Mouse (Mus musculus) heart, adult 2 months (tissue): ENCODE measurements at regions not wholly inside any gene's neighbourhood (a gene's known extent, or its start where the extent isn't known, plus 50 kb on each side); places are given as distances from the start of the nearest gene placed in this dataset.

Experiments used
- CTCF ChIP-seq: fragments of 200-600 bp; IDR thresholded peaks from 2 replicates; pipeline ENCODE4 v1.8.1; 2022; ENCODE audit warnings: antibody characterized with exemption, mild to moderate bottlenecking, moderate library complexity
- POLR2A ChIP-seq: fragments of 200-500 bp; IDR thresholded peaks from 2 replicates; pipeline ENCODE4 v1.6.1; 2011; ENCODE audit warnings: mild to moderate bottlenecking, low read depth, low read length, control low read depth; ENCODE audit not compliant: insufficient read depth

- TF ChIP-seq CTCF (no peak), POLR2A (no peak)
These were observed 265.6 kb upstream of the Gm10131 start for GRCm38 (mm10) chr8:34377154-34377553.
